Mouse (Mus musculus): Measurements from ENCODE around the gene Hbs1l. TPM values are rescaled to one million over a fixed set of nuclear protein-coding genes. Genes with fewer than 3 reads are reported as not detected.
A peak's percentile ranks its signal among the peaks of the same experiment; 100 is the strongest.

Gene Hbs1l
- 100 to 1,000 TPM; 133 to 141 TPM for polyA plus RNA-seq (2017; shearing (Covaris generic))

DNA sequence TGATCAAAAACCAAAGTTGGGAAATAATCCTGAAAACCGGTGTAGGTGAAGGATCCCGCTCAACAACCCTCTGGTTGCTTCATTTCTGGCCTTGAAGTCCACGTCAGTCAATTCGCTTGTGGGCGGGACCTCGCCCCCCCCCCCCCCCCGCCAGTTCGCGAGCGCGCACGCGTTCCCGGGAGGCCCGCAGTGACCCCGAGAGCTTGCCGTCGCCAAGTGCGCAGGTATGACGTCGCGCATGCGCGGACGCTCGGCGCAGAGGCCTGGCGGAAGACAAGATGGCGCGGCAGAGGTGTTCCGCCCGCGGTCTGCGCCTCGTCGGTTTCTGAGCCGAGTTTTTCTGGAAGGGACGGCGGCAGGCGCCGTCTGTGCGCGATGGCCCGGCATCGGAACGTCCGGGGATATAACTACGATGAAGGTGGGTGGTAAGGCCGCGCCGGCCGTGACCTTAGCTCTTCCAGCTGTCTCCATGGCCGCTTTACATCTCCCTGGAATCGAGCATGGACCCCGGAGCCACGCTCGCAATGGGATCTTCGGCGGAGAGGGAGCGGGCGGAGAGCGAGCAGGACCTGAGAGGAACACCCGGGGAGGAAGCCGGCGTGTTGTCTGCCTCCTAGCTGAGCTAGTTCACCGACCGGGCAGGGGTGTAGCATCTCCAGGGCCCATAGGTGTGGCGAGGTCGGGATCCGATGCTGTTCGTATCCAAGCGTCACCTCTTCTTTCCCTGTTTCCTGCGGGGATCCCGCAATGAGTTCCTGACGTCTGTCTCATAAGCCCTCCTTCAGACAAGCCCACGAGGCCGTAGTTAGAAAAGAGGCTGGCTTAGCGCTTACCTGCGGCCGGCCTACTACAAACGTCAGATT is at the start of gene Hbs1l:
Hbs1l (plus strand) TSS at position 221 of the 863 bp plus-strand sequence.
- ATAC-seq = peak; percentile 89

DNA sequence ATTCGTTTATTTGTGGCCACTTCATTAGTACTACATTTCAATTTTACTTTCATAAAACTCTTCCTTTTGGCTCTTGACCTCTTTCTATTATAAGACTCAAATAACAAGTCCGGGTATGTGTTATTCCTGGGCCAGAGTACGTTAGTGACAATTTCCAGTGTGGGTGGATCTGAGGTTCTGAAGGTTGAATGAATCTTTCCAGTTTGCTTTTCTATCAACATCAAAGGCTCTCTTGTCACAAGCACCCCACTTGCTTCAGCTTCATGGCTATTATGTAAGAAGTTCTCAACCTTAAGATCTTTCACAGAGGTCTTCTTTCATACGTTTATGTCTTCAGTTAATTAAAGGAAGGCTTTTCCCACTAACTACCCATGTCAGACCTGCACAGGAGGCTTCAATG is 47.2 kb upstream of the Hbs1l start:
- peak; percentile 15 for ATAC-seq

DNA sequence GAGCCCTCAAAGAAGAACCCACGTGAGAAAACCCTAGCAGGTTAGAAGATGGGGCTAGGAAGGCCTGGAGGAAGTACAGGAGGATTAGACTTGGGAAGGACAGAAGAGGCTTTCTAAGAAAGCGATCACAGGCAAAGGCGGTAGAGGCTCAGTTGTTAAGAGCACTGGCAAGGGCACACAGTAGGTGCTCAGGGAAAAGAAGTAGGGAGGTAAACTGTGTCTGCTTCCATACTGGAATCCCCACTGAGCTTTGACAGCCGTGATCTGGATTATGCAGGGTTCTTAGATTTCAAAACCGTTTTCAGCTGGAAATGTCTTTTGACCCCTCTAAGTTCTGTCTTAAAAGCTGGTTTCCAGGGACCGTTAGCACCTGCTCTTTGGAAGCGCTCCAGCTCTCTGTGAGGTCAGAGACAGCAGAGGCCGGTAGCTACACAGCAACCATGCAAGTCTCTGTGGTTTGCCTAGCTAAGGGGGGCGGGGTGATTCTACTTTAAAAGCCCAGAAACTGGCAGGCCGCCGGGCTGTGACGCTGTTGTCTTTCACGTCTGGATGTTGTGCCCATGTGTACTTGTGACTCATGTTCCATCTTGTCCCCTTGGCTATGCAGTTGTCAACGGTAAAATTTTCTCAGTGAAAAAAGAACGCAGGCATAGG is 43.8 kb upstream of the Hbs1l start:
- peak; percentile 82 for ATAC-seq

DNA sequence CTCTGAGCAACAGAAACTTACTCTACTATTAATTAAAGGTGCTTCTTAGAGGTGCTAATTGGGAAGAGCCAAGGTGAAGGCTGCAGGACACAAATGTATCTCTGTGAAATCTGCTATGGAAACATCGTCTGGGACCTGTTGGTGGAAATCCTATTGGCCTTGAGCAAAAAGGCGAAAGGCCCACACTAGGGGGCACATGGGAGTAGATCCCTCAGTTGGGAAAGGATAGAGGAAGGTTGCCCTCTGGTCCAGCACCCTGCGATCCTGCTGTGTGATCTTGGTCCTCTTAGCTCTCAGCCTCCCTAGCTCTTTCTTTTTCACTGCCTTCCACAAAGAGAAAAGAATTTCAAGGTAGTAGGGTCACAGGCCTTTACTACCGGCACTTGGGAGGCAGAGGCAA is 43.0 kb upstream of the Hbs1l start:
- ATAC-seq = no peak

DNA sequence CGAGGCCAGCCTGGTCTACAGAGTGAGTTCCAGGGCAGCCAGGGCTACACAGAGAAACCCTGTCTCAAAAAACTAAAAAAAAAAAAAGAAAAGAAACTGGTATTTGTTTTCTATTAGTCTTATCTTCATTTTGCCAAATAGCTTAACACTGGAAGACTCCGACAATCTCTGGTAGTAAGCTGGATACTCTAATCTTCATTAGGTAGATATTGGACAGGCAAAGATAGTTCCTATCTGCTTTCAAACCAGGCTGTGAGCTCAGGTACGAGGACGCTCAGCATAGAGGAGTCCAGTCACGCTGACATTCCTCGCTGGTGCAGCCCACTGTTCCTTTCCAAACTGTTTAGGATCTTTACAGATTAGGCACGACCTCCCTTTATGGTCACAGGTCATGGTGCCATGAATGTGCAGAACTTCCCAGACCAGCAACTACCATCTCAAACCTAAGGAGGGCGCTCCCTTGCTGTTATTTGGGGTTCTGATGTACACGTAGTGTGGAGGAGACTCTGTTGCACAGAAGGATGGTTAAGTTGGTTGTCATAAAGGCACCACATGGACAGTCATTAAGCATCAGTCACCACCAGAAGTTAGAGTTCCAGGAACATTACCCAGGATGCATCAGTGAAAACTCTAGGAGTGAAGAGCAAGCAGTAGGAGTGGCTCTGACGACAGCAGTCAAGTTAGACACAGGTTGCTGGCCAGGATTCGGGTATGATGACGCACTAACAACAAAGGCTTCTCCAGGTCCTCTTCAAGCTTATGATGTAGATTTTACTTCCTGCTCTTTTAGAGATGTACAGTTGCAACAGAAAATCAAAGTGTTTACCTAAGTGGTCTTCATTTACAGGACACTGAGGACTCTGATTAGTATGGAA is 41.3 kb upstream of the Hbs1l start:
- peak; percentile 45 for ATAC-seq

DNA sequence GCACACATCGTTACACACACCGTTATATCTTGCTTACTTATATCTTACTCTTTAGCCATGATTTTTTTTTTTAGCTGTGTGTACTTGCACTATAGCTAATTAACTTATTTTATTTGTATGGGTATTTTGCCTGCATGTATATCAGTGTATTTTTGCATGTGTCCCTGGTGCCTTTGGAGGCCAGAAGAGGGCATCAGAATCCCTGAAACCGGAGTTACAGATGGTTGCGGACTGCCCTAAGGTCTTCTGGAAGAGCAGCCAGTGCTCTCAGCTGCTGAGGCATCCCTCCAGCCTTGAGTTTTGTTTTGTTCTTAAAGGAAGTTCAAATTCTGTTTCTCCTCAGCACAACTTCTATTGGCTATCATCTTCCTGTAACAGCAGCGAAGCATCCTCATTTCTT is 38.5 kb upstream of the Hbs1l start:
- no peak for ATAC-seq

DNA sequence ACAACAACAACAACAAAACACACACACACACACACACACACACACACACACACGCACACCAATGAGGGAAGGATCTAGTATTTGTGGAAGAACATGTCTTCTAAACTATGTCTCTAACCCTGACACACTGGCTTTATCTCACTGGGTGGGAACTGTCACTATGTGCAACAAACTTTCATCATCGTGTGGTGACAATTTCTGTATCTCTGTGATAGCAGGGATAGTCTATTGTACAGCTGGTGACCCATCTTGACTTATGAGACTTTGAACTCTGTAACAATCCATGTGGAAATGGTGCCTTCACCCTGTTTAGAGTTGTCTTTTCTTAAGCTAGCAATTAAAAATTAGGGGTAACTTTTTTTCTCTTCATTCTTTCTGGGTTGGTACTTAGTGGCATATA is 36.1 kb upstream of the Hbs1l start:
- no peak for ATAC-seq

DNA sequence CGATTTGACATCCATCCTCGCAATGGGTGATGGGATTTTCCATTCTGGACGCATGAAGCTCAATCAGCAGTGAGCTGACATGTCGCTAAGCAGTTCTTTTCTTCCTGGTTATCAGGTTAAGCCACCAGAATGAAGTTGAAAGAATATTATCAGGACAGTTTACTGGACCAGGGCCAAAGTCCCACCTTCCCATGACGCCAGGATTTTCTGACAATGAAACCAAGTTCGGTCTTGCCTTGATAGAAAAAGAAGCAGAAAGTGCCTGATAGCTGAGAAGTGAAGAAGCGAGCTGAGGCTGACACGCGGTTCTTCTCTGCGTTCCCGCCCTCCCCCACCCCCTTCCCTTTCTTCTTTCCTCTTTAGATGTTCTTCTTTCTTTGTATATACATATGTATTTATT is 30.6 kb upstream of the Hbs1l start:
- no peak for ATAC-seq

DNA sequence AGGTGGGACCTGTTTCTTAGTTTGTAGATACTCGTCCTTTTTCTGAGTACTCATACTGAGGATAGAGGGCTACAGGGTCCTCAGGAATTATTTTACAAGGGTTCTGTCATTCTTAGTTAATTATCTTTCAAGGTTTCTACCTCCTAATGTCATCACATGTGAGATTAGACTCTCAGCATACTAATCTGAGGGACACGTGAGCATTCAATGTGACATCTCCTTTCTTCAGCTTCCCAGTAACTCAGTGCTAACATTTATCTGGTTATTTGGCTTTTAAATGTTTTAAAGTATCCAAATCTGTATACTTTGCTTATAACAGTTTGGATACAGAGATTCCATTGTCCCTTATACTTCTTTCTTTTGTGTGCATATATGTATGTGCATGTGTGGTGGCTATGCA is 28.3 kb upstream of the Hbs1l start:
- no peak for ATAC-seq

DNA sequence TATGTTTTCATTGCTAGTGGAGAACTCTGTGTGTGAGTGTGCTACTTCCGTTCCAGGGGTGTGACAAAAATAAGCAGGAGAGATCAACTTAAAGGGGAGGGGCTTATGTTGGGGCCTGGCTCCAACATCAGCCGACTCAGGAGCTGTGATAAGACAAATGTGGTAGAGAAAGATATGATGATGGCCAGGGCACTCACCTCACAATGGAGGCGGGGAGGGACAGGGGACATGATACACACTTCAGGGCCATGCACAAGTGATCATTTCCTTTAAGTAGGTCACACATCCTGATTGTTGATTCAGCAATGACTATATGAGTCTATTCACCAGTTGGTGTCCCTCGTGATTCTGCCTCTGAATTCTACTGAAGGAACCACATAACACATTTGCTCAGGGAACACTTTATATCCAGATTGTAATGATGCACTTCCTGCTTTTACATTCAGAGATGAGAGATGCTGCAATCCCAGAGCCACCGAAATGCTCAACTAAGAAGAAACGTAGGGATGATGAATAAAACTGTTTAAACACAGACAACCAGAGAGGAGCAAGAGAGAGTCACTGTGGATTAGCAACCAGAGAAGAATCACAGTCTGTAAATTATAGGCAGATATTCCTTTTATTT is 26.9 kb upstream of the Hbs1l start:
- ATAC-seq = peak; percentile 82

DNA sequence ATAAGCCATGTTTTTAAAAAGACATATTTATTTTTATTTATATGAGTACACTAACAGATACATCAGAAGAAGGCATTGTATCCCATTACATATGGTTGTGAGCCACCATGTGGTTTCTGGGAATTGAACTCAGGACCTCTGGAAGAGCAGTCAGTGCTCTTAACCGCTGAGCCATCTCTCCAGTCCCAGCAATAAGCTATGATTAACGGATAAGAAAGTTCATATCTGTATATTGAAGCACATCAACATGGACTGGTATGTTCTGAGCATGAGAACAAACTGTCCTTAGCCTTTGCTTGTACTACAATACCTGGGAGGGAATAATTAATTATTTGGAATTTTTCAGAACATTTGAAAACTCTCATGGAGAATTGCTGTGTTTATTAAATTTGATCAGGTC is 25.9 kb upstream of the Hbs1l start:
- ATAC-seq = no peak

DNA sequence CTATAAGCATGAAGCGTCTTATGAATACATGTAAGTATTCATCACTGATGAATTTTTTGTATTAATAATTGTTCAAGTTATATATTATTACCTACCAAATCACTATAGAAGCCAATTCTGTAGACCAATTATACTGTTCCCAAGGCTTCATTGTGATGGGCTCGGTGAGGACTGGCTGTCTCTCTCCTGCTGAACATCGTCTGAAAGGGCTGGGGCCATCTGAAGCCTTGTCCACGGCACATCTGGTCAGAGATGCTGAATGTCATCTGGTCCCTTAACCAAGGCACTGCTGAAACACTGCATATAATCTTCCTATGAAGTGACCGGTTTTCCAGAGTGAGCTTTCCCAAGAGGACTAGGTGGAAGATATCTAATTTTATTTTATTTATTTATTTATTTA is 24.9 kb upstream of the Hbs1l start:
- no peak for ATAC-seq

DNA sequence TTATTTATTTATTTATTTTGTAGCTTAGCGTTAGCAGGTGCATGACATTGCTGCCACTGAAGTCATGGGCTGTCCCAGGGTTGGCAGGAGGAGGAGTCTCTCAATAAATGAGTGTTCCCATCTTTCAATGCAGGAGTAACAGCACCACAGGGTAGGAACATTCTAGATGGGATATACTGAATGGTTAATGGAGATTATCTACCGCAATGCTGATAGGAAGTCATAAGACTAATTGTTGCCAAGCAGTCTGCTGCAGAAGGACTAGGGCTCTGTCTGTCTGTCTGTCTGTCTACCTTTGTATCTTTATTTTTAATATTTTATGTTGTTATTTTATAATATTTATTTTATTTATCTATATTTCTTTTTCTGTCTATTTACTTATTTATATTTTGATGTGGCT is 24.5 kb upstream of the Hbs1l start:
- no peak for ATAC-seq

DNA sequence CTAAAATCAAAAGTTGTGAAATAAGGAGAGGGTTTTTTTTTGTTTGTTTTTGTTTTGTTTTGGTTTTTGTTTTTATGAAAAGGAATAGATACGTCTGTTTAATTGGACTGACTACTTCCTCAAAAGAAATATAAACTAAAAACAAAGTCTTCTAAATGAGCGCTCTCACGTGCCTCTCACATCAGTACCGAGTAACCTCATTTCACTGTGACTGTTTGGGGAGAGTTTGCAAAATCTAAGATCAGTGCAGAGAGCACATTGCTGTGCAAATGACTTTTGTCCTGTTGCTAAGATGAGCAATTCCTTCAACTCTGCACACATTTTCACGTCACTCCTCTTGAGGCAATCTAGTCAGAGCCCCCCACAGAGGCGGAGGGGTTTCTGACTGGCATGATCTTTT is 24.0 kb upstream of the Hbs1l start:
- ATAC-seq = no peak

DNA sequence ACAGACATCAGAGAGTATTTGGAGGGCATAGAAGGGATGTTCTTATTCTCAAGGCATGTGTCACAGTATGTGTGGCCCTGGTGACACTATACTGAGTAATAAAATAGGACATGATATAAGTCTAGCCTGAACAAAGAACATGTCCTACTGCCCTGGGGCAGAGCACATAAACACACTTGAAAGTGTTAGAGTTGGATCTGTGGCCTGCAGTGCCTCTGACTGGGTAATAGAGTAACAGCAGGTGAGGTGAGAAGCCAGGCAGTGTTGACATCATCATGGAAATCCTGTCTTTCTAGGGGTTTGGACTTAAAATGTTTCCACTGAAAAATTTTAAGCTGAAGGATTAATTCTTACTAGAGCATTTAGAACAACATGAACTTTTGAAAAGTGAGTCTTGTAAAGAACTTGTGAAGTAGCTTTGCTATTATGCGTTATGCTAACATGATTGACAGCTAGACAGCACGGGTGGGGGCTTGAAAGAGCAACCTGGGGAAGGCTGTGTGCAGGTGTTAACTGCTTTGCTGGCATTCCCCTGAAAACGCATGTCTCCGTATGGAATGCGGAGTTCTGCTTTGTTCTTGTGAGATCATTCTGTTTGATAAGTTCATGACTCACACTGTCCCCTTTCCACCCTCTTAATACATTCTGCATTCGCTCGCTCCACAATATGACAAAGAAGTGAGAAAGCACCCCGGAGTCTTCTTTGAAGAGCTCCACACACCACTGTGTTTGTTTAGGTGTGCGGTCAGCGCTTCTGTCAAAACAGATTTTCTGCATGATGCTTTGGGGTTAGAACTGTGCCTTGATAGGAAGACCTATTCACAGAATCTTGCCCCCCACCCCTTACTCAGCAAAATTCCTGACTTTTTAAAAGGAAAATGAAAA is 8.3 kb upstream of the Hbs1l start:
- ATAC-seq = no peak

DNA sequence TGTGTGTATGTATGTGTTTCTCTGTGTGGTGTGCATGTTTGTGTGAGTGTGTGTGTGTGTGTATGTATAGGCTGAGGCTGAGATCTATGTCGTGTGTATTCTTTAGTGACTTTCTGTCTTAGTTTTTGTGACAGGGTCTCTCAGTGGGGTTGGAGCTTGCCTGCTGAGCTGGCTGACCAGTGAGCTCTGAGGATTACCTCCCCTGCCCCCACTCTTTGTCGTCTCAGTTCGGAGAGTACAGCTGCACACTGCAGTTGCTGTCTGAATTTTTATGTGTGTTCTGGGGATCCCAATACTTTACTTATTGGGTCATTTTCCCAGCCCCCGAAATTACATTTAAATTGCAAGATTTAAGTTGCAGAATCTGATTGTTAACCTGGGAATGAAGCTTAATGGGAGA is 4.6 kb upstream of the Hbs1l start:
- no peak for ATAC-seq

DNA sequence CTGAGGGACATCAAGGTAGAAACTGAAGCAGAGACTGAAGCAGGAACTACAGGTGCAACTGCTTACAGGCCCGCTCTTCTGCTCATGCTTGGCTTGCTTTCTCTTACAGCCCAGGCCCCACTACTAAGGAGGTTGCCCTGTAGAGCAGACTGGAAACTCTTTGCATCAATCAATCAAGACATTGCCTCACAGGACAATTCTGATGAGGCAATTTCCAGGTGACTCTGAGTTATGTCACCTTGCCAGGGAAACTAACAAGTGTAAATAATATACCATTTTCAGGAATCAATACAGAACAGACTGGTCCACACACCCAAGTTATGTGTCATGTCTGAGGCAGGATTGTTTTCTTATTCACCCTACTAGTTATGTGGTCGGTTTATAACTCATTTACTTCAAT is 1.6 kb upstream of the Hbs1l start:
- no peak for ATAC-seq

DNA sequence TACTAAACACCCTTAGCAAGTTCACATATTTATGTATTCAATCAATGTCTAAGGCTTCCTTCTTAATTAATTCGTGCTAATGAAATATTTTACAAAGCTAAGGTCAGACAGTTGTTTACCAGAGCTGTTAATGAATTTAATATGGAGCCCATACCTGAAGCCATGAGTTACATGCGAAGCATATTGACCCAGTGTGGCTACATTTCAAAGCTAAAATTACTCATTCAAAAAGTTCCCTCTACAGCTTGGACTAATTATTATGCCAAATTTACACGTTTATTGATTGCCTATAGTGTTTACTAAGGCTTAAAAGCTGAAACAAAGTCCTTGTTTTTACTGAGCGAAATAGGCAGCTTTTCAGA is 401 bp upstream of the Hbs1l start:
- no peak for ATAC-seq

DNA sequence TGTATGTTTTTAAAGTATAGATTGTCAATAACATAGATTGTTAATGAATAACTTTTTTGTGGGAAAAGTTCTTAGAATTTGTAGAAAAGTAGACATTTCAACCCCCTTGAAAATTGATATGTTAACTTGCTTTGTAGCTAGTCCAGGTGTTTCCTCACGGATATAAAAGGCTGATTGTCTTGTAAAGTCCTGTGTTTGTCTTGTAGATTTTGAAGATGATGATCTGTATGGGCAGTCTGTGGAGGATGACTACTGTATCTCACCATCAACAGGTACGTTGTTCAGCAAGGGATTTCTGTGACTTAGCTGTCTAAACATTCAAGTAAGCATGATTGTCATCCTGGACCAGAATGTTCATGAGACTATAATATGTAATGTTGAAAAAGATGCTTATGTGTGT is 3.2 kb downstream of the Hbs1l start:
- ATAC-seq = no peak

DNA sequence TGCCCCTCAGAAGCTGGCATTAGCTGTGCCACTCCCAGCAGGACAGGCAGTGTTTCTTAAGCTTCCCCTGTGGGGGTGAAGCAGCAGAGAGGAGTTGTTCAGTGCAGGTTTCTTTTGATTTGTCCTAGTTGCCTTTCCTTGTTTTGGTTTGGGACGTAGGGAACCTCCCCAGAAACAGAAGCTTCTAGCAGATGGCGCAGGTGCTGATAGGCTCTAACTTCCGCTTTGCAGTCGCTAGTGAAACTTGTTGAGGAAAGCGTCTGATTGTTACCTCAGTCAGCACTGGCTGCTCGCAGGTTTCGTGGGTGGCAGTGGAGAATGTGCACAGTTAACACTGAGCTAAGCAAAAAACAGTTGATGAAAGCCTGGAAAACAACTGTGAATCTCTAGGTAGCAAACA is 6.0 kb downstream of the Hbs1l start:
- peak; percentile 68 for ATAC-seq

DNA sequence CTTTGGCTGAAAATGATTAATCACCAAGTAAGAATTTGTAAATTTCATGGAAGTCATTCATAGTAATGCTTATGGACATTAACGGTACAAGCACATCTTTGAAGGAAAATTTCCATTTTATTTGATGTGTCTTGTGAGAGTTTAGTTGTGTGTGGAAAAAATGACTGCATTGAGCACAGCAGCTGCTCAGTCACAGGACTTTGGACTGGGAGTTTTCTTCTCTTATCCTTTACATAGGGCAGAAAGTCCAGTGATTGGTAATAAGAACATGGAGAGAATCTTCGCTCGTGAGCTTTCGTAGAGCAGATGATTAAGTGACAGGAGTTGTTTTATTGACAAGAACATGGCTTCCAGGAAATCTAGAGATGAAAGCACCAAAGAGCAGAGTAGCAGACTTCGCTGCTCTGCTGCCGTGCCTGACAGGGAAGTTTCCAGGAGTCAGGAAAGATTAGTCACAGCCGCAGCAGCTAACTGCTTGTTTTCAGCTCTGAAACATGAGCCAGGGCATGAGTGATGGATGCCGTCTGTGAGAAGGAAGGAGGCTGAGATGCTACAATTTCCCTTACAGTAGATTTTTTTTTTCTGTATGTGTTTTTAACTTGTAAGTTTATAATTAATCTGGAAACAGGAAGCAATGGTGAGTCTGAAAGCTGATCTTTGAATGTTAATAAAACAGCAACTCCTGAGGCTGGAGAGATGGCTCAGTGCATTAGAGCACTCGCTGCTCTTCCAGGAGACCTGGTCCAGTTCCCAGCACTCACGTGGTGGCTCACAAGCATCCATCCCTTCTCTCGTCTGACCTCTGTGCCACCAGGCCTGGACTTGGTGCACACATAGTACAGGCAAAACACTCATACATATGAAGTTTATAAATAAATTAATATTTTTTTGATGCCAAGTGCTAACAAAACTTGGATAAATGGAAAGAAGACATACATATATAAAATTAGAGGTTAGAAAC is 9.2 kb downstream of the Hbs1l start:
- ATAC-seq = peak; percentile 33
